Mouse (Mus musculus): ENCODE measurements around the gene Hmcn2. TPM values are rescaled to one million over a fixed set of nuclear protein-coding genes. Genes with fewer than 3 reads are reported as not detected.

The Hmcn2 gene
- total RNA-seq, 4 experiments from 2014 or later, result 14.5 to 18.4 (median 17.5) TPM

- DNase-seq (ENCODE audit: low spot score in 2 of 2), result peak; percentile 28 to 47
Measured at GRCm38 (mm10) chr2:31304801-31305665, 9.2 kb upstream of the Hmcn2 start.

GRCm38 (mm10) chr2:31305684-31306083, 8.5 kb upstream of the Hmcn2 start:
- peak in 1 of 2 experiments; percentile 49 for DNase-seq (ENCODE audit: low spot score in 2 of 2)

GRCm38 (mm10) chr2:31308257-31308656, 6.0 kb upstream of the Hmcn2 start:
- DNase-seq (ENCODE audit: low spot score in 2 of 2), result no peak

GRCm38 (mm10) chr2:31309549-31309948, 4.7 kb upstream of the Hmcn2 start:
- DNase-seq (ENCODE audit: low spot score in 2 of 2), result peak; percentile 56 to 69

- no peak for DNase-seq (ENCODE audit: low spot score in 2 of 2)
Measured at GRCm38 (mm10) chr2:31318162-31318561, 3.9 kb downstream of the Hmcn2 start.

- no peak for DNase-seq (ENCODE audit: low spot score in 2 of 2)
Measured at GRCm38 (mm10) chr2:31319200-31319599, 5.0 kb downstream of the Hmcn2 start.

- no peak for DNase-seq (ENCODE audit: low spot score in 2 of 2)
Measured at GRCm38 (mm10) chr2:31327186-31327585, 13.0 kb downstream of the Hmcn2 start.

GRCm38 (mm10) chr2:31337706-31338330, 23.6 kb downstream of the Hmcn2 start:
- DNase-seq (ENCODE audit: low spot score in 2 of 2), result no peak

GRCm38 (mm10) chr2:31339826-31340225, 25.6 kb downstream of the Hmcn2 start:
- DNase-seq (ENCODE audit: low spot score in 2 of 2), result peak; percentile 83 to 90

GRCm38 (mm10) chr2:31341726-31342535, 27.7 kb downstream of the Hmcn2 start:
- peak; percentile 35 to 54 for DNase-seq (ENCODE audit: low spot score in 2 of 2)

GRCm38 (mm10) chr2:31346096-31346495, 31.9 kb downstream of the Hmcn2 start:
- DNase-seq (ENCODE audit: low spot score in 2 of 2), result no peak

GRCm38 (mm10) chr2:31348373-31348772, 34.2 kb downstream of the Hmcn2 start:
- peak; percentile 33 to 51 for DNase-seq (ENCODE audit: low spot score in 2 of 2)

- DNase-seq (ENCODE audit: low spot score in 2 of 2), result no peak
Measured at GRCm38 (mm10) chr2:31348850-31349249, 34.6 kb downstream of the Hmcn2 start.

- DNase-seq (ENCODE audit: low spot score in 2 of 2), result no peak
Measured at GRCm38 (mm10) chr2:31356771-31357170, 42.6 kb downstream of the Hmcn2 start.

- no peak for DNase-seq (ENCODE audit: low spot score in 2 of 2)
Measured at GRCm38 (mm10) chr2:31359316-31359715, 45.1 kb downstream of the Hmcn2 start.

GRCm38 (mm10) chr2:31367186-31367585, 53.0 kb downstream of the Hmcn2 start:
- DNase-seq (ENCODE audit: low spot score in 2 of 2), result no peak

- peak; percentile 42 to 68 for DNase-seq (ENCODE audit: low spot score in 2 of 2)
Measured at GRCm38 (mm10) chr2:31371396-31371795, 57.2 kb downstream of the Hmcn2 start.

GRCm38 (mm10) chr2:31372186-31372585, 58.0 kb downstream of the Hmcn2 start:
- no peak for DNase-seq (ENCODE audit: low spot score in 2 of 2)

- DNase-seq (ENCODE audit: low spot score in 2 of 2), result peak in 1 of 2 experiments; percentile 48
Measured at GRCm38 (mm10) chr2:31374415-31374814, 60.2 kb downstream of the Hmcn2 start.

GRCm38 (mm10) chr2:31376057-31376456, 61.8 kb downstream of the Hmcn2 start:
- DNase-seq (ENCODE audit: low spot score in 2 of 2), result peak in 1 of 2 experiments; percentile 45

GRCm38 (mm10) chr2:31377481-31377880, 63.3 kb downstream of the Hmcn2 start:
- no peak for DNase-seq (ENCODE audit: low spot score in 2 of 2)
